Mouse (Mus musculus) liver, adult 2 months (tissue): ENCODE data around the gene Lnx1.

Experiments used
- CTCF ChIP-seq: fragments of 200-500 bp; IDR thresholded peaks from 2 replicates; pipeline ENCODE4 v1.5.1; 2011; ENCODE audit warnings: low read depth, low read length, control low read depth
- POLR2A ChIP-seq: fragments of 200-500 bp; IDR thresholded peaks from 2 replicates; pipeline ENCODE4 v1.6.1; 2011; ENCODE audit warnings: low read length, control low read depth; ENCODE audit not compliant: insufficient read depth; ENCODE audit errors: extremely low read depth

GRCm38 (mm10) chr5:74640504-74640903 lies 62.2 kb downstream of the Lnx1 start:
- no peak for TF ChIP-seq CTCF
- TF ChIP-seq POLR2A = no peak
